Mouse (Mus musculus) limb, embryonic 15.5 days (tissue): ENCODE results near the gene Adad1. TPM values are rescaled to one million over a fixed set of nuclear protein-coding genes. Genes with fewer than 3 reads are reported as not detected.

ENCODE experiments used
- polyA plus RNA-seq: library from polyadenylated mRNA; unstranded; fragments of >200 nt; fragmentation: Nextera tagmentation; extraction: Ambion mirVana; gene quantifications from 2 replicates; pipeline ENCODE4 v1.2.1, GENCODE M21; 2015

The Adad1 gene
- polyA plus RNA-seq, 1 experiment from 2014 or later, result 0.37 TPM

Other genes with a start within 250 kb of the Adad1 start
- 48.7 and 52.1 TPM in 2 replicates for gene 4932438A13Rik, start 200.4 kb upstream of the Adad1 start, polyA plus RNA-seq
- 0.21 and 0.36 TPM in 2 replicates for gene Il2, start 62.4 kb downstream of the Adad1 start, polyA plus RNA-seq
- gene Il21, start 169.1 kb downstream of the Adad1 start, polyA plus RNA-seq, result not detected in 2 replicates
- 6.7 and 8.0 TPM in 2 replicates for gene Bbs12, start 249.0 kb downstream of the Adad1 start, polyA plus RNA-seq
- gene Cetn4, start 249.2 kb downstream of the Adad1 start, polyA plus RNA-seq, result 2.5 and 3.5 TPM in 2 replicates